Mouse (Mus musculus): ENCODE measurements around the gene Prelp. TPM values are rescaled to one million over a fixed set of nuclear protein-coding genes. Genes with fewer than 3 reads are reported as not detected.

Prelp gene
- polyA plus RNA-seq, 1 experiment from 2014 or later = 1.2 TPM

- H3K4me2 ChIP-seq (ENCODE audit: low read depth, low read length, severe bottlenecking) = no peak overlapping the region
- H3K9me3 ChIP-seq (ENCODE audit: control insufficient read depth, low read length) = no peaks in the 10 kb centered on the region
- H3K36me3 ChIP-seq (ENCODE audit: control insufficient read depth, insufficient read depth, low read length) = no peaks in the 10 kb centered on the region
- H3K4me3 ChIP-seq (ENCODE audit: low read depth, low read length) = no peak overlapping the region
- DNase-seq (ENCODE audit: low spot score) (no peak), ATAC-seq (replicated peaks; ENCODE audit: low FRiP score) (no peak)
- H3K4me1 ChIP-seq (replicated peaks; ENCODE audit: control insufficient read depth, insufficient read depth, low read length) = no peaks in the 10 kb centered on the region
- H3K9ac ChIP-seq (ENCODE audit: low read length) = no peak overlapping the region
- WGBS = 66% methylated on average over 2 of the region's 2 CpGs
- H3K27ac ChIP-seq (ENCODE audit: low read depth, low read length) = no peak overlapping the region
- H3K27me3 ChIP-seq (ENCODE audit: control insufficient read depth, insufficient read depth, low read length) = no peaks in the 10 kb centered on the region
Observed at GRCm38 (mm10) chr1:133869221-133869620, 52.0 kb downstream of the Prelp start.

GRCm38 (mm10) chr1:133863257-133863997 lies 57.8 kb downstream of the Prelp start:
- Histone ChIP-seq H3K9ac (ENCODE audit: low read length) (no peak overlapping the region), H3K27me3 (ENCODE audit: control insufficient read depth, insufficient read depth, low read length) (no peaks in the 10 kb centered on the region), H3K4me2 (ENCODE audit: low read depth, low read length, severe bottlenecking) (no peak overlapping the region), H3K36me3 (ENCODE audit: control insufficient read depth, insufficient read depth, low read length) (no peaks in the 10 kb centered on the region), H3K27ac (ENCODE audit: low read depth, low read length) (no peak overlapping the region), H3K9me3 (ENCODE audit: control insufficient read depth, low read length) (no peaks in the 10 kb centered on the region), H3K4me1 (replicated peaks; ENCODE audit: control insufficient read depth, insufficient read depth, low read length) (0 out of 2 replicates have a peak, but pooled peaks cover 1% of the 10 kb centered on the region), H3K4me3 (ENCODE audit: low read depth, low read length) (no peak overlapping the region)
- WGBS = 26% methylated on average over 10 of the region's 10 CpGs
- DNase-seq (ENCODE audit: low spot score) (no peak), ATAC-seq (replicated peaks; ENCODE audit: low FRiP score) (no peak)

DNA sequence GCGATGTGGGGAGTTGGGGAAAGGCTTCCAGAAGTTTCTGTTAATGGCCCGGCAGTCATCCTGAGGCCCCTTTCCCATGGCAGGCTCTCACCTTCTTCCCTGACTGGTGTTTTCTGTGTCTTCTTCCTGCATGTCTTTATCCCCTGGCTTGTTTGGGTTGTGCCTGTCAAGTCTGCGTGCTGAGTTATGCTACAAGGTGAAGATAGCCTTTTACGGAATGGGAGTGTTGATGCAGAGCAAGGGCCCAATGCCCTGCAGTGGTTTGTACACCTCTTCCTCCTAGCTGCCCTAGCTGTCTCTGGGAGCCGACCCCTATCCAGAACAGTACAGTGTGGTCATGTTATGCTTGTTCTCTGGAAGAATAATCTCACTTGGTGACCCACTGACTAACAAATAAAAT lies 60.2 kb downstream of the Prelp start:
- H3K27me3 ChIP-seq (ENCODE audit: control insufficient read depth, insufficient read depth, low read length) = no peaks in the 10 kb centered on the region
- H3K4me1 ChIP-seq (replicated peaks; ENCODE audit: control insufficient read depth, insufficient read depth, low read length) = 0 out of 2 replicates have a peak, but pooled peaks cover 3% of the 10 kb centered on the region
- DNase-seq (ENCODE audit: low spot score) (no peak), ATAC-seq (replicated peaks; ENCODE audit: low FRiP score) (no peak)
- no peaks in the 10 kb centered on the region; the same call in 1 of the 2 replicates for H3K36me3 ChIP-seq (ENCODE audit: control insufficient read depth, insufficient read depth, low read length)
- H3K4me3 ChIP-seq (ENCODE audit: low read depth, low read length) = no peak overlapping the region
- no peak overlapping the region for H3K9ac ChIP-seq (ENCODE audit: low read length)
- 85% methylated on average over 5 of the region's 5 CpGs for WGBS
- no peaks in the 10 kb centered on the region for H3K9me3 ChIP-seq (ENCODE audit: control insufficient read depth, low read length)
- H3K27ac ChIP-seq (ENCODE audit: low read depth, low read length) = no peak overlapping the region
- H3K4me2 ChIP-seq (ENCODE audit: low read depth, low read length, severe bottlenecking) = no peak overlapping the region

Other genes starting within 250 kb of the Prelp start
- gene Lax1, start 231.3 kb downstream of the Prelp start, polyA plus RNA-seq (2014; fragmentation: Nextera tagmentation; extraction: Ambion mirVana) = 0.36 and 0.57 TPM in 2 replicates
- 7.4 and 8.2 TPM in 2 replicates for gene Atp2b4, start 120.4 kb downstream of the Prelp start, polyA plus RNA-seq (2014; fragmentation: Nextera tagmentation; extraction: Ambion mirVana)
- gene Optc, start 13.4 kb downstream of the Prelp start, polyA plus RNA-seq (2014; fragmentation: Nextera tagmentation; extraction: Ambion mirVana) = 2.5 and 2.6 TPM in 2 replicates
- gene Fmod, start 115.8 kb upstream of the Prelp start, polyA plus RNA-seq (2014; fragmentation: Nextera tagmentation; extraction: Ambion mirVana) = 2.2 and 3.6 TPM in 2 replicates
- 110 TPM in 2 replicates for gene Btg2, start 157.7 kb upstream of the Prelp start, polyA plus RNA-seq (2014; fragmentation: Nextera tagmentation; extraction: Ambion mirVana)
- not detected in 2 replicates for gene Chit1, start 189.8 kb upstream of the Prelp start, polyA plus RNA-seq (2014; fragmentation: Nextera tagmentation; extraction: Ambion mirVana)

Data from forebrain, embryonic 11.5 days (tissue).